Mouse (Mus musculus): Measurements from ENCODE around the gene Emc9.

Gene Emc9

DNA sequence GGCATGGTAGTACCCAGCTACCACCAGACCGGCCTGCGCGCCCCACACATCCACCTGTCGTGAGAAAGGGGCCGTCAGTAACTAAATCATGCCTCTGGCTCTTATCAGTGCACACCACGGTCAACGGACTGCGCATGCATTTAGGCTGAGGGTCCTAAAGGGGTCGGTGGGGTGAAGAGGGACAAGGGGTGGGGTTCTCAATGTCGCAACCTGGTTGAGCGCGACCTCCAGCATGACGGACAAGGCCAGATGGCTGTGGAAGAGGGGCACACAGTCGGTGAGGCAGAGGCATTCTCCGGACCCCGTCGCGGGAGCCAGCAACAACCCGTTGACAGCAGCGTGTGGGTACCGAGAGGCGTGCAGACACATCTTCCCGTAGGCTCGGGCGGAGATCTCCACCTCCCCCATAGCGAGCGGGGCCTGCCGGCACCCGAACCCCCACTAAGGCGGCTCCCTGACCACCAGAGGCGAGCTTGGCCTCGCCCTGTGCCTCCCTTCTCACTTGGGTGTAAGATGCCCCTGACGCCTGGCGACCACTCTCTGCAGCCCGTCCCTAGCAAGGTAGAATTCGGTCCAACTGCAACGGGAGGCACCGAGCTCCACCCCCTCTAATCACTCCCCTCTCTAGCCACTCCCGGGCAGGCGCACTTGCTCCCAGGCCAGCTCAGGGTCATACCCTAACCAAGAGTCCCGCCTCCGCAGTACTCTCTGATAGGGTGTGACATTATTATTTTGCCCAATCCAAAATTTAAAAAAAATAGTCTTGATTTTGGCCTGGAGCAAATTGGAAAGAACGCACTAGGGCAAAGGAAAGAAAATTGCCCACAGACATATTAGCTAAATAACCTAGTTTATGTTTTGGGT lies at the start of gene Emc9:
Gene Emc9 (minus strand): TSS at position 601 of the 864 bp plus-strand sequence.
- peak; percentile 64 to 67 for DNase-seq (ENCODE audit: low spot score in 2 of 2)

DNA sequence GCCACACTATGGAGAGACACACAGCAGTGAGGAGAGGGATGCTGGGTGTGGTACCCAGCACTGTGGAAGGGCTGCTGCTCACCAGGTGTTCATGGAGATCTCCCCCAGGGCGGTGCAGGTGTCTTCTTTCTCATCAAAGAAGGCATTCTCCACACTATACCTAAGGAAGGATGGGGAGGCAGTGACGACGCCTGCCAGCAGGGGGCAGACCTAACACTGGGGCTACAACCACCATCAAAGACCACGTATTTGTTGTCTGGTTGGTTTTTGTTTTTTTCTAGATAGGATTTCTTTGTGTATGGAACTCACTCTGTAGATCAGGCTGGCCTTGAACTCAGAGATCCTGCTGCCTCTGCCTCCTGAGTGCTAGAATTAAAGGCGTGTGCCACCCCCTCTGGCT lies 44.2 kb upstream of the Emc9 start:
- peak; percentile 39 to 42 for DNase-seq (ENCODE audit: low spot score in 2 of 2)

DNA sequence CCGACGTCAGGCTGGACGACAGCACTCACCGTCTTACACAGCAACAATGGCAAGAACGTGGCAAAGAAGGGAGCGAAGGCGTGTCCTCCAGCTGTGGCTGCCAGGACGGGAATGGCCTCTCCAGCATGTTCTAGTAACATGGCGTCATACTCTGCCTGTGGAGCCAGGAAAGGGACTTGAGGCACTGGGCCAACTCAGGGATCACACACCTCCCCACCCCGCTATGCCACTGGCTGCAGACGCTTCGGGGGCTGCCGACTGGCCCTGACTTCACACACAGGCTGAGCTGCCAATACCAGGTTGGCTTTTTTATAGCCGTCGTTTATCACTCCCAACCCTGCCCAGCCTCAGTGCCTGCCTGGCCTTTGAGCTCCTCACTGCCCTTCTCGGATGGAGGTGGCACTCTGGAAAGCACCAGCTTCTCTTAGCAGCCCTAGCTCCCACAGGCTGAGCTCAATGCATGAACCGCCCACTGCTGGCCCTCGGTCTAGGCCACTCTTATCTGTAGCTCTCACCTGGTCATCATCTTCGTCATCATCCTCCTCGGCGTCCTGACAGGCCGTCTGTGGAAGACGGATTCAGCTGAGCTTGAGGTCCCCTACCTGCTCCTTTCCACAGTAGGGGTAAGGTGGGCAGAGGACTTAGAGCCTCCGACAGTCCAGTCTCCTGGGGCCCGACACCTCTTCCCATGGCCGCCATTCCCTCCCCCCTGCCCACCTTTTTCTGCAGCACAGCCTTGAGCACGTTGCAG lies 43.1 kb upstream of the Emc9 start:
- no peak for DNase-seq (ENCODE audit: low spot score in 2 of 2)

DNA sequence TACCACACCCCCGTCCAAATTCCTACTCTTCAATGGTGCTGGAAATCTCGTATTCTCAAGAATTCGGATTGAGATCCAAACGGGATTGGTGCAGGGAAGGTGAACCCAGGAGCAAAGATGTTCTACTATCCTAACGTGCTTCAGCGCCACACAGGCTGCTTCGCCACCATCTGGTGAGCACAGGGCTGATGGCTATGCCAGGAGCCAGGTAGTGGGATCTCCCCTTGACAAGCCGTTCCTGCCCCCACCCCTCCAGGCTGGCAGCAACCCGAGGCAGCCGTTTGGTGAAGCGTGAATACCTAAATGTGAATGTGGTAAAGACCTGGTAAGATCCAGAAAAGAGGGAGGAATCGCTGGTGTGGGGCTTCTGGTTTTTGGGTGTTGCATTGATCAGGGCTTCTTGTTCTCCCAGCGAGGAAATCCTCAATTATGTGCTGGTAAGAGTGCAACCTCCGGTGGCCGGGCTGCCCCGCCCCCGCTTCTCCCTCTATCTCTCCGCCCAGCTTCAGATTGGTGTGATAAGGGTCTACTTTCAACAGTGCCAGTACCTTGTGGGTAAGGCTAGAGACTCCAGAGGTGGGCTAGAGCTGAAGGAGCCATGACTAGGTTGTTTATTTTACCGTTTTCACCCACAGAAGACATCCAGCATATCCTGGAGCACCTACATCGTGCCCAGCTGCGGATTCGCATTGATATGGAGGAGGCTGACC lies 33.5 kb upstream of the Emc9 start:
- no peak for DNase-seq (ENCODE audit: low spot score in 2 of 2)

DNA sequence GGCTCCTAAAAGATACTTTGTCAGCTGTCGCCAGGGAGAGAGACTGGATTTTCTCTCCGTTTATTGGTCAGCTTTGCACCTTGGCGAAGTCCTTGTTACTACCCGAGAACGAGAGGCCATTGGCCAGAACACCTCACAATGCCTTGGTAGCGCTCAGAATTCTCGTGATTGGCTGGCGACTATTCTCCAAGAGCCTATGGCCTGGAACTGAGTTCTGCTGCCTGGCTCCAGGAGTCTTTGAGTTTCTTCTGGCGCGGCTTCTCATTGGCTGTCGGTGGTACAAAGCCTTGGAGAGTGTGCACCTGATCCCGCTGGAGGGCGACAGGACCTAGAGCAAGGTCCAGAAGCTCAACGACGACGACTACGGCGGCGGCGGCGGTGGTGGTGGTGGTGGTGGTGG lies 32.7 kb upstream of the Emc9 start, which contains the start of gene Rec8:
Gene Rec8 (plus strand): TSS at position 216 of the 400 bp plus-strand sequence.
- DNase-seq (ENCODE audit: low spot score in 2 of 2) = no peak

DNA sequence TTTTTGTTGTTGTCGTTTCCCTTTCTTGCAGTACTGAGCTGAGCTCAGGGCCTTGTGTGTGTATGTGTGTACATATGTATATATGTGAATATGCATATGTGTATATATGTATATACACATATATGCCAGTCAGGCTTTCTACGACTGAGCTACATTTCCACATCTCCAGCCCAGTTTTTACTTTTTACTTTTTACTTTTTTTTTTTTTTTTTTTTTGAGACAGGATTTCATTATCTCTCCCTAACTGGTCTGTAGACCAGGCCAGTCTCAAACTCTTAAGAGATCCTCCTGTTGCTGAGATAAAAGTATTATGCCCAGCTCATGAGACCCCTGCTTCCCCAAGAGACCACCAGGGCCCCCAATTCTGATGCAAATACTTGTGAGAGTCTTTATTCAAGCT lies 31.7 kb upstream of the Emc9 start:
- DNase-seq (ENCODE audit: low spot score in 2 of 2) = no peak

DNA sequence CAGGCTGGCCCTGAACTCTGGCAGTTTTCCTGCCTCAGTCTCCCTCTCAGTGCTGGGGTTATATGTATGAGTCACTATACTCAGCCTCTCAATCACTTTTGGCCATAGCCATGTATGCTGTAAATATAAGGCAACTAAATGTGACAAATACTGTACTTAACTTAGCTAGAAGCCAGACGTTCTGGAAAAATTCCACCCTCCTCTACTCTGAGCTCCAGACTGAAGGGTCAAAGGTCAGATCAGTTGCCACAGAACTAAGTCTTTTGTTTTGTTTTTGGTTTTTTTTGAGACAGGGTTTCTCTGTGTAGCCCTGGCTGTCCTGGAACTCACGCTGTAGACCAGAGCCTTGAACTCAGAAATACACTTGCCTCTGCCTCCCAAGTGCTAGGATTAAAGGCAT lies 30.8 kb upstream of the Emc9 start:
- no peak for DNase-seq (ENCODE audit: low spot score in 2 of 2)

DNA sequence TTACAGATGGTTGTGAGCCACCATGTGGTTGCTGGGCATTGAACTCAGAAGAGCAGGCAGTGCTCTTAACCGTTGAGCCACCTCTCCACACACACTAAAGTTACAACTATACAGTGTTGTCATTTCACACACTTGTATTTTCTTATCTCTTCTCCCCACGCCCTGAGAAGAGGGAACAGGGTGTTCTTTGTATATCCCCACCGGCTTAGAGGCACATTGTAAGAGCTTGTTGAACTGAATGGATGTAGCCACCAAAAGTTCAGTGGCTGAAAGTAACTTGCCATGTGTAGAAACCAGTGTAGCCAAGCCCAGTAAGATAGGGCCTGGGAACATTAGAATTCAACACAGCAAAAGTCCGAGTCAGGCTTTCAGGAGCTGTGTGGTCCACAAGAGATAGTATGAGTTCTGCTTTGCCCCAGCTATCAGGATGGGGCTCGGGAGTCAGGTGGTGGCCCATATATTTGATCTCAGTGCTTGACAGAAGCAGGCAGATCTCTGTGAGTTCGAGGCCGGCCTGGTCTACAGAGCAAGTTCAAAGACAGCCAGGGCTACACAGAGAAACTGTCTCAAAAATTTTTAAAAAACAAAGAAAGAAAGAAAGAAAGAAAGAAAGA lies 29.6 kb upstream of the Emc9 start:
- DNase-seq (ENCODE audit: low spot score in 2 of 2) = no peak

DNA sequence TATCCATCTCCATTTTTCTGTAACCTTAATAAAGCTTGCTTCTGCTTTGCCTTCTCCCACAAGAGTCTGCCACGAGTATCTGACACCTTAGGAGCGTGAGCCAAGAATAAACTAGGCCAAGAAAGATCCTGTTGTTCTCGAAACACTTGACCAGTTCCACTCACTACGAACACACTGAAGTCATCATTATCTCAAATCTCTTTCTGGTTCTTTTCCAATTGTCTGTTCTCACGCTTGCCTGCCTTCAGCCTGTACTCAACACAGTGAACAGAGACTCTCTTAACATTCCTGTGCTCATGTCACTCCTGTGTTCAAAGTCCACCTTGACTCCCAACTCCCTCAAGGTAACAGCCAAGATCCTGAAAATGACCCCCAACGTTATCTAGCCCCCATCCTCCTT lies 28.2 kb upstream of the Emc9 start:
- no peak for DNase-seq (ENCODE audit: low spot score in 2 of 2)

DNA sequence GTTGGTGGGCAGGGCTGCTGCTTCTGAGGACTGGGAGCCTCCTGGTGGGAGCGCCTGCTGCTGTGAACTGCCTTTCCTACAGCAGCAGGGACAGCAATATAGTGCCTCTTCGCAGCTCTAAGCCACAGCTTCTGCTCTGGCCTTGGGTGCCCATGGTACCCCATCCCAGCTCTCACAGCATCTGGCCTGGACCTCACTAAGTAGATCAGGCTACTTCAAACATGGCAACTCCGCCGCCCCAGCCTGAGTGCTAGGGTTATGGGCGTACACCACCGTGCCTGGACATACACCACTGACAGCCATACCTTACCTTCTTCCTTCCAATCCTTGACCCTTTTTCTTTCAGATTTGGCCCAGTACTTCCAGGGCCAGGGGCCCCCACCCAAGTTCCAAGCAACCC lies 23.2 kb upstream of the Emc9 start:
- DNase-seq (ENCODE audit: low spot score in 2 of 2) = no peak

DNA sequence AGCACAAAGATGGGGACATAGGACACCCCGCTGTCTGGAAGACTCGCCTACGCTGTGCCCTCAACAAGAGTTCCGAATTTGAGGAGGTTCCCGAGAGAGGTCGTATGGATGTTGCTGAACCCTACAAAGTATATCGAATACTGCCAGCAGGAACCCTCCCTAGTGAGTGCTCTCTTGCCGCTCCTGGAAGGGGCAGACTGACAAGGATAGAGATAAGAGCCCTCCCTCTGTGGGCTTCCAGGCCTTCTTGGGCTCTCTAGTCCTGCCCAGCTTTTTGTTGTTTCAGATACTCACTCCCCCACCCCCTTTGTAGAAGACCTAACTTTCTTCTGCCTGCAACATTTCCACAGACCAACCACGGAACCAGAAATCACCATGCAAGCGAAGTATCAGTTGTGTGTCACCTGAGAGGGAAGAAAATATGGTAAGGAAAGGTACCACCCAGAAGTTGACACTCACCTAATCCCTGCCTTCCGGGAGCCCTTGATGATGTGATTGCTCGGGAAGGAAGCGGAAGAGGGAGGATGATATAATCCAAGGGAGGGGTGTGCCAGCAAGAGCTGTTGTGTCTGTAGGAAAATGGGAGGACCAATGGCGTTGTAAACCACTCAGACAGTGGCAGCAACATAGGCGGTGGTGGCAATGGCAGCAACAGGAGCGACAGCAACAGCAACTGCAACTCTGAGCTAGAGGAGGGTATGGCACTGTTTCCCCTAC lies 20.8 kb upstream of the Emc9 start:
- no peak for DNase-seq (ENCODE audit: low spot score in 2 of 2)

DNA sequence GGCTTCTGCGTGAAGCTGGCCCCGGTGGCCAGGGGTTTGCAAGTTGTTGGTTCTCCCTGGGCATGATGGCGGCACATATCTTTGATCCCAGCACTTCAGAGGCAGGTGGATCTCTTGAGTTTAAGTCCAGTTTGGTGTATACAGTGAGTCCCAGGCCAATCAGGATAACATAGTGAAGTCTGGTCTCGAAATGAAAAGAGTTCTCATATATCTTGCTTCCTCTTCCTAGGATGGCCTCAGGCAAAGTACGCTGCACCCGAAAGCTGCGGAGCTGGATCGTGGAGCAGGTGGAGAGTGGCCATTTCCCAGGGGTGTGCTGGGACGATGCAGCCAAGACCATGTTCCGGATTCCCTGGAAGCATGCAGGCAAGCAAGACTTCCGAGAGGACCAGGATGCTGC lies 19.7 kb upstream of the Emc9 start:
- DNase-seq (ENCODE audit: low spot score in 2 of 2) = no peak

DNA sequence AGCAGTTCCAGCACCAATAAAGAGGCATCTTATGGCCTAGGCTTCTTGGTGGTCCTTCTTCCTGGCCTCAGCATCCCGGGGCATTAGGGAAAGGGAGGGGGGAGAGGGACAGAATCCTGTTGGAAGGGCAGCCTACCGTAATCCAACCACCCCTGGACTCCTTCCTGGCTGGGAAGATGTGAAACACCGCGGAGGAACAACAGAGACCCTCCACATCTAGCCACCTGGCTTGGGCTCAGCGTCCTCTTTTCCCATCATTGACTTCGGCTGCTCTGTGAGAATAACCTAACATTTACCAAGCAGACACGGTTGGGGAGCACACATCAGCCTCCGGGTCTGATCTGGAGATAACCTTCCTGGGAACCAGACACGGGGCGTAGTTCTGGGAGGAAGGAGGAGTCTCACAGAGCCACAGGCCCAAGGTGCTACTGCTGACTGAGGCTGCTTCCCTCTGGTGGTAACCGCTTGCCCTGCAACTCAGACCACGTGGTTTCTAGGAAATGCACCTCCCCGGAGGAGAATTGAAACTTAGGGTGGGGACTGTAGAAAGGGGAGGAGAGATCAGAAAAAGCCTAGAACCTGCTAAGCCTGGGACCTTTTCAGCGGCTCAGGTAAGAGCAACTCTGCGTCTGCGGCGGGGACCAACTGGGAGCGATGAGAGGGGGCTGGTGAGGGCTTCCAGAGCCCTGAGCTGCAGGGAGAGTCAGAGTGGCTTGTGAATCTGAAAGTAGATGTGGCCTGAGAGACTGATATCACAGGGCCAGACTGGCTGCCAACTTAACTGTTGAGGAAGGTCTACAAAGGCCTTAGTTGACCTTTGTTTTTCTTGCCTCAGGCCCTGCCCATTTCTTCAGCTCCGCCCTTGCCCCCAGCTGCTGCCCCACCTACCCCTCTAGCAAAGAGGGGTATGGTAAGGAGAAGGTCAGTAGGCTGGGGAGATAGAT lies 18.8 kb upstream of the Emc9 start:
- DNase-seq (ENCODE audit: low spot score in 2 of 2) = peak; percentile 84 to 91

DNA sequence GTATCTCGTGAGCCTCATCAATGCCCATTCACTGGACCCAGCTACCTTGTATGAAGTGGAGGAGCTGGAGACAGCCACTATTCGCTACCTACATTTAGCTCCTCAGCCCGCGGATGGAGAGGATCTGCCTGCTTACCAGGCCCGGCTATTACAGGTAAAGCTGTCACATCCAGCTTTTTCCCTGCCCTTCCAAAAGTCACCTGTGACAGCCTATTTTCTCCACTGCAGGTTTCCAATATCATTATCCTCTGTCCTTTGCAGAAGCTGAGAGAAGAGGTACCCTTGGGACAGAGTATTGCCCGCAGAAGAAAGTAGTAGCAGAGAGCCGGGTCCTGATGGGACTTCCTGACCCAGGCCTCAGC lies 18.1 kb upstream of the Emc9 start, which contains the start of gene Irf9:
Gene Irf9 (plus strand): TSS at position 301 of the 362 bp plus-strand sequence.
- DNase-seq (ENCODE audit: low spot score in 2 of 2) = no peak

DNA sequence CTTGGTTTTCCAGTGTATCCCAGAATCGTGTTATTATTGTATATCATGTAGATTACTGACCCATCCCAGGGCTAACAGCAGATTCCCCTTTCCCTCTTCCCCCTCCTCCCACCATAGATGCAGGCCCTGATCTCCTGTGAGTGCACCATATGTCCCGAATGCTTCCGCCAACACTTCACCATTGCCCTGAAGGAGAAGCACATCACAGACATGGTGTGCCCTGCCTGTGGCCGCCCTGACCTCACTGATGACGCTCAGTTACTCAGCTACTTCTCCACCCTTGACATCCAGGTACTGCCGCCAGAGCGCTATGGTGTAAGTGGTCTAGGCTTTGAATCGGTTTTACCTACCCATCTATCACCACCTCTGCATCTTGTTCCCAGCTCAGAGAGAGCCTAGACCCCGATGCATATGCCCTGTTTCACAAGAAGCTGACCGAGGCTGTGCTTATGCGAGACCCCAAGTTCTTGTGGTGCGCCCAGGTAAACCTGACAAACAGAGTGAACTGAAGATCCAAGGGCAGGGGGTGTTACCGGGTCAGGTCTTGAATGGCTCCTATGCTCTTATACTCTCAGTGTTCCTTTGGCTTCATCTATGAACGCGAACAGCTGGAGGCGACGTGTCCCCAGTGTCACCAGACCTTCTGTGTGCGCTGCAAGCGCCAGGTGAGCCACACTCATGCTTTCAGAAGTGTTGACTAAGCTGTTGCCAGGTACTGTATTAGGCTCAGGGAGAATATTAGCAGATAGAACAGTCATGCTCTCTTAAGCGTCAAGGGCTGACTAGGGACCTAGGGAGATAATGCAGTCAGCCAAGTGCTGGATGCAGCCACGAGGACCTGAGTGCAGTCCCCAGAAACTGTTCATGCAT lies 13.7 kb upstream of the Emc9 start:
- DNase-seq (ENCODE audit: low spot score in 2 of 2) = no peak

DNA sequence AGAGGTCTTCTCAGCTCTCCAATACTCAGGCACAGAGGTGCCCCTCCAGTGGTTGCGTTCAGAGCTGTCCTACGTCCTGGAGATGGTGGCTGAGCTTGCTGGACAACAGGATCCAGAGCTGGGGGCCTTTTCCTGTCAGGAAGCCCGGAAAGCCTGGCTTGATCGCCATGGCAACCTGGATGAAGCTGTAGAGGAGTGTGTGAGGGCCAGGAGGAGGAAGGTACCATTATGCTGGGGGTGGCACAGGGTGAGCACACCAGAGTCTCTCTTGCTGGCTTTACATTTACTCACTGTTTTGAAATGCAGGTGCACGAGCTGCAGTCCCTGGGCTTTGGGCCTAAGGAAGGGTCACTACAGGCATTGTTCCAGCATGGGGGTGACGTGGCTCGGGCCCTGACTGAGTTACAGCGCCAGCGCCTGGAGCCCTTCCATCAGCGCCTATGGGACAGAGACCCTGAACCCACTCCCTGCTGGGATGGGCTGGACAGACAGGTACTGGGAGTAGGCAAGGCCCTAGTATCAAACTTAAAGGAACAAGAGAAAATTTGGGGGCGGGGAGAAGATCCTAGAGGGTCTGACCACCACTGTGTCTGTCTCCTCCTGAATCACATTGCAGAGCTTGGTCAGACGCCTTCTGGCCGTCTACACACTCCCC lies 11.1 kb upstream of the Emc9 start:
- peak in 1 of 2 experiments; percentile 25 for DNase-seq (ENCODE audit: low spot score in 2 of 2)

DNA sequence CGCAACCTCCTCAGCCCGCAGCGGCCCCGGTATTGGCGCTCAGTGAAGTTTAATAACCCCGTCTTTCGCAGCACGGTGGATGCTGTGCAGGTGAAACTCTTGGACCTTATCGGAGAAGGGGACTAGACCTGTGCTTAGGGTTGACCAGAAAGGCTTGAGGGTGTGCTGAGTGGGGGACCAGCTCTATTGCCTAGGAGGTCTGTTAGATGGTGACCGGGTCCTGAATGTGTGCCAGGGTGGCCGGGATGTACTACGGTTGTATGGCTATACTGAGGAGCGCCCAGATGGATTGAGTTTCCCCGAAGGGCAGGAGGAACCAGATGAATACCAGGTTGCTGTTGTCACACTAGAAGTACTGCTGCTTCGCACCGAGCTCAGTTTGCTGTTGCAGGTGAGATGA lies 7.1 kb upstream of the Emc9 start:
- DNase-seq (ENCODE audit: low spot score in 2 of 2) = no peak

DNA sequence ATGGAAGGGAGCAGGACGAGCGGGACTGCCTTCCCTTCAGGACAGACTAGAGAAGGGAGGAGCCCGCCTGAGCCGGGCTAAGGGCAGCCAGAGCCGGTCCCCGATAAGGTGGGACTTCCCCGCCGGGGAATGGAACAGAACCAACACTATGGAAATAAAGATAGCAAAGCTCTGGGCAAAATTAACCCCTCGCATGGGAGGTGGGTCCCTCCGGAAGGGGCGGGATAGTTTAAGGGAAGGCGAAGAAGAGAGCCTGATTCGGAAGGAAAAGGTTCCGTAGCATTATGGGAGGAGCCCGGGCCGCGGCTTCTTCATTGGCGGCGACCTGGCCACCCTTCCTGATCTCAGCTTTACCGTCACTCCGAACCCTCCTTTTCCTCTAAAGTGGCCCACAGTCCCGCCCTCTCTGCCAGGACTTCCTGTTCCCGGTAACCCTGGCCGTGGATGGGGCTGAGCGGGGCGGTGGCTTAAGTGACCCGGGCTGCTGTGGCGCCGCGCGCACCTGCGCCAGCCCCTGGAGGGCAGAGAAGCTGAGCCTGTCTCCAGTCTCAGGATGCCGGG lies 6.3 kb upstream of the Emc9 start, which contains the start of gene Rnf31:
Gene Rnf31 (plus strand): TSS at position 378 of the 561 bp plus-strand sequence.
- DNase-seq (ENCODE audit: low spot score in 2 of 2) = peak; percentile 95
